Mouse (Mus musculus): ENCODE results near the gene Nlrx1. TPM values are rescaled to one million over a fixed set of nuclear protein-coding genes. Genes with fewer than 3 reads are reported as not detected.

Gene Nlrx1
- polyA plus RNA-seq (2012; ENCODE audit: insufficient read depth, insufficient read length, missing spikeins), result 6.6 and 7.1 TPM in 2 replicates

- no peak for TF ChIP-seq CTCF (IDR thresholded peaks at IDR 0.05; ENCODE audit: low read depth, low read length)
- TF ChIP-seq POLR2A (IDR thresholded peaks at IDR 0.05; ENCODE audit: borderline replicate concordance, low read depth, low read length), result no peak
- peaks cover 16% of the 10 kb centered on the region for H3K4me1 ChIP-seq (ENCODE audit: control insufficient read depth, insufficient read depth, low read length)
- peak within 1 kb of the TSS; percentile 54 for H3K4me3 ChIP-seq (ENCODE audit: insufficient read depth, low read length)
- no peak within 1 kb of the TSS for H3K27ac ChIP-seq (ENCODE audit: insufficient read depth, low read depth, low read length)
Observed at GRCm38 (mm10) chr9:44268432-44268831, at the start of gene Nlrx1. Gene Nlrx1, minus strand, starts transcription at chr9:44268599.

- peak overlapping the region; percentile 94 for H3K4me3 ChIP-seq (ENCODE audit: insufficient read depth, low read length)
- peak overlapping the region; percentile 74; the same call in 1 of the 2 replicates for H3K27ac ChIP-seq (ENCODE audit: insufficient read depth, low read depth, low read length)
Observed at GRCm38 (mm10) chr9:44317452-44317851, 49.1 kb upstream of the Nlrx1 start.

GRCm38 (mm10) chr9:44314910-44315309 is 46.5 kb upstream of the Nlrx1 start:
- TF ChIP-seq CTCF (IDR thresholded peaks at IDR 0.05; ENCODE audit: low read depth, low read length) (no peak), POLR2A (IDR thresholded peaks at IDR 0.05; ENCODE audit: borderline replicate concordance, low read depth, low read length) (no peak)

More at GRCm38 (mm10) chr9:44317452-44317851, 49.1 kb upstream of the Nlrx1 start:
- peaks cover 29% of the 10 kb centered on the region for H3K4me1 ChIP-seq (ENCODE audit: control insufficient read depth, insufficient read depth, low read length)
- no peak for TF ChIP-seq CTCF (IDR thresholded peaks at IDR 0.05; ENCODE audit: low read depth, low read length)

GRCm38 (mm10) chr9:44314257-44314547 is 45.8 kb upstream of the Nlrx1 start:
- H3K27ac ChIP-seq (ENCODE audit: insufficient read depth, low read depth, low read length), result no peak overlapping the region
- peaks cover 22% of the 10 kb centered on the region for H3K4me1 ChIP-seq (ENCODE audit: control insufficient read depth, insufficient read depth, low read length)
- H3K4me3 ChIP-seq (ENCODE audit: insufficient read depth, low read length), result no peak overlapping the region
- no peak for TF ChIP-seq POLR2A (IDR thresholded peaks at IDR 0.05; ENCODE audit: borderline replicate concordance, low read depth, low read length)

More at GRCm38 (mm10) chr9:44314910-44315309, 46.5 kb upstream of the Nlrx1 start:
- Histone ChIP-seq H3K4me1 (ENCODE audit: control insufficient read depth, insufficient read depth, low read length) (peaks cover 22% of the 10 kb centered on the region), H3K27ac (ENCODE audit: insufficient read depth, low read depth, low read length) (no peak overlapping the region), H3K4me3 (ENCODE audit: insufficient read depth, low read length) (no peak overlapping the region)

- H3K27ac ChIP-seq (ENCODE audit: insufficient read depth, low read depth, low read length), result no peak overlapping the region
- H3K4me1 ChIP-seq (ENCODE audit: control insufficient read depth, insufficient read depth, low read length), result peaks cover 22% of the 10 kb centered on the region
- H3K4me3 ChIP-seq (ENCODE audit: insufficient read depth, low read length), result no peak overlapping the region
- TF ChIP-seq POLR2A (IDR thresholded peaks at IDR 0.05; ENCODE audit: borderline replicate concordance, low read depth, low read length) (no peak), CTCF (IDR thresholded peaks at IDR 0.05; ENCODE audit: low read depth, low read length) (no peak)
Observed at GRCm38 (mm10) chr9:44313476-44314256, 45.3 kb upstream of the Nlrx1 start.

- no peak for TF ChIP-seq POLR2A (IDR thresholded peaks at IDR 0.05; ENCODE audit: borderline replicate concordance, low read depth, low read length)
- no peak for TF ChIP-seq CTCF (IDR thresholded peaks at IDR 0.05; ENCODE audit: low read depth, low read length)
- H3K4me3 ChIP-seq (ENCODE audit: insufficient read depth, low read length), result no peak overlapping the region
- H3K27ac ChIP-seq (ENCODE audit: insufficient read depth, low read depth, low read length), result no peak overlapping the region
- H3K4me1 ChIP-seq (ENCODE audit: control insufficient read depth, insufficient read depth, low read length), result peaks cover 8% of the 10 kb centered on the region
Observed at GRCm38 (mm10) chr9:44311136-44312134, 43.0 kb upstream of the Nlrx1 start.

GRCm38 (mm10) chr9:44310750-44311135 is 42.3 kb upstream of the Nlrx1 start:
- TF ChIP-seq POLR2A (IDR thresholded peaks at IDR 0.05; ENCODE audit: borderline replicate concordance, low read depth, low read length), result no peak
- no peak overlapping the region for H3K4me3 ChIP-seq (ENCODE audit: insufficient read depth, low read length)

GRCm38 (mm10) chr9:44309756-44310155 is 41.4 kb upstream of the Nlrx1 start:
- Histone ChIP-seq H3K27ac (ENCODE audit: insufficient read depth, low read depth, low read length) (no peak overlapping the region), H3K4me3 (ENCODE audit: insufficient read depth, low read length) (no peak overlapping the region), H3K4me1 (ENCODE audit: control insufficient read depth, insufficient read depth, low read length) (peaks cover 7% of the 10 kb centered on the region)
- no peak for TF ChIP-seq POLR2A (IDR thresholded peaks at IDR 0.05; ENCODE audit: borderline replicate concordance, low read depth, low read length)

More at GRCm38 (mm10) chr9:44310750-44311135, 42.3 kb upstream of the Nlrx1 start:
- peaks cover 7% of the 10 kb centered on the region for H3K4me1 ChIP-seq (ENCODE audit: control insufficient read depth, insufficient read depth, low read length)
- H3K27ac ChIP-seq (ENCODE audit: insufficient read depth, low read depth, low read length), result no peak overlapping the region

- Histone ChIP-seq H3K27ac (ENCODE audit: insufficient read depth, low read depth, low read length) (no peak overlapping the region), H3K4me1 (ENCODE audit: control insufficient read depth, insufficient read depth, low read length) (peaks cover 14% of the 10 kb centered on the region), H3K4me3 (ENCODE audit: insufficient read depth, low read length) (no peak overlapping the region)
- TF ChIP-seq CTCF (IDR thresholded peaks at IDR 0.05; ENCODE audit: low read depth, low read length) (no peak), POLR2A (IDR thresholded peaks at IDR 0.05; ENCODE audit: borderline replicate concordance, low read depth, low read length) (no peak)
Observed at GRCm38 (mm10) chr9:44307248-44307647, 38.8 kb upstream of the Nlrx1 start.

GRCm38 (mm10) chr9:44306532-44306931 is 38.1 kb upstream of the Nlrx1 start:
- Histone ChIP-seq H3K4me3 (ENCODE audit: insufficient read depth, low read length) (no peak overlapping the region), H3K27ac (ENCODE audit: insufficient read depth, low read depth, low read length) (no peak overlapping the region), H3K4me1 (ENCODE audit: control insufficient read depth, insufficient read depth, low read length) (peaks cover 14% of the 10 kb centered on the region)
- TF ChIP-seq POLR2A (IDR thresholded peaks at IDR 0.05; ENCODE audit: borderline replicate concordance, low read depth, low read length), result no peak
- no peak for TF ChIP-seq CTCF (IDR thresholded peaks at IDR 0.05; ENCODE audit: low read depth, low read length)

Data from bone marrow macrophage, adult 2 months (primary cell).